Mouse (Mus musculus) testis, adult 2 months (tissue): ENCODE data around the gene Ezr.

Experiments
- CTCF ChIP-seq: fragments of 200-500 bp; IDR thresholded peaks from 2 replicates; pipeline ENCODE4 v1.5.1; 2012; ENCODE audit warnings: low read depth, mild to moderate bottlenecking, inconsistent platforms, low read length, moderate library complexity; ENCODE audit not compliant: control insufficient read depth, insufficient read depth, insufficient replicate concordance
- POLR2A ChIP-seq: fragments of 200-500 bp; IDR thresholded peaks from 2 replicates; pipeline ENCODE4 v1.6.1; 2012; ENCODE audit warnings: low read depth, mild to moderate bottlenecking, inconsistent platforms, low read length, moderate library complexity; ENCODE audit not compliant: control insufficient read depth

DNA sequence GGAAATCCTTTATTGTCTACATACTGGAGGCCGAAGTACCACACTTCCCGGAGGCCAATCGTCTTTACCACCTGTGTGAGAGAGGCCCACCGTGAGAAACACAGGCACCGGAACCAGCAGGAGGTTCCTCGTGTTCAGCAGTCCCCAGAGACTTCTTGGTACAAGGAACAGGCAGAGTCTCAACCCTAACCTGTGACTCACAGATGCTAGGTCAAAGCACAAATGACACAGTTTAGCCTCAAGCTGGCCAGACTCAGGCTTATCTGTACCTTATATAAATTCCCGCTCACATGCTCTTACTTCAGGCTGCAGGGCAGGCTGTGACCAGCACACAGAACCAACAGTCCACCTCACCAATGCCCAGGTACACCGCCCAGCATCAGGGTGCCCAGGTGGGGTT is 26.7 kb downstream of the Ezr start:
- TF ChIP-seq CTCF (no peak), POLR2A (no peak)
